Mouse (Mus musculus) embryonic facial prominence, embryonic 15.5 days (tissue): ENCODE data around the gene Plekhh2. TPM values are rescaled to one million over a fixed set of nuclear protein-coding genes. Genes with fewer than 3 reads are reported as not detected.

Experiments used
- ATAC-seq: fragments of 200-750 bp; cut with Nextera tagmentation; 2 replicates; pipeline ENCODE4 v1.8.0; 2017; ENCODE audit warnings: low read depth, moderate TSS enrichment; ENCODE audit not compliant: insufficient number of reproducible peaks, low FRiP score, low TSS enrichment
- H3K27ac ChIP-seq: fragments of 300-500 bp; sonication (generic); replicated peaks from 2 replicates; pipeline ENCODE4 v1.5.1; 2015; ENCODE audit warnings: mild to moderate bottlenecking, inconsistent platforms
- H3K27me3 ChIP-seq: fragments of 300-500 bp; sonication (generic); 2 replicates; pipeline ENCODE4 v1.6.1; 2015; ENCODE audit warnings: inconsistent platforms
- H3K36me3 ChIP-seq: fragments of 300-500 bp; sonication (generic); 2 replicates; pipeline ENCODE4 v1.6.1; 2015; ENCODE audit warnings: mild to moderate bottlenecking, inconsistent platforms
- H3K4me1 ChIP-seq: fragments of 300-500 bp; sonication (generic); 2 replicates; pipeline ENCODE4 v1.6.1; 2015; ENCODE audit warnings: inconsistent platforms
- H3K4me2 ChIP-seq: fragments of 300-500 bp; sonication (generic); replicated peaks from 2 replicates; pipeline ENCODE4 v1.6.1; 2015; ENCODE audit warnings: mild to moderate bottlenecking, inconsistent platforms
- H3K4me3 ChIP-seq: fragments of 300-500 bp; sonication (generic); replicated peaks from 2 replicates; pipeline ENCODE4 v1.5.1; 2015; ENCODE audit warnings: mild to moderate bottlenecking, inconsistent platforms
- H3K9ac ChIP-seq: fragments of 300-500 bp; sonication (generic); 2 replicates; pipeline ENCODE4 v1.6.1; 2015; ENCODE audit warnings: inconsistent platforms
- H3K9me3 ChIP-seq: fragments of 300-500 bp; sonication (generic); replicated peaks from 2 replicates; pipeline ENCODE4 v1.6.1; 2016; ENCODE audit warnings: inconsistent platforms
- WGBS: fragments of 180-500 bp; shearing (Covaris S2); methylation state at CpG from one replicate; pipeline ENCODE4 v1.1.7; 2015; 5-methylcytosine and 5-hydroxymethylcytosine counted together
- polyA plus RNA-seq: library from polyadenylated mRNA; unstranded; fragments of >200 nt; fragmentation: Nextera tagmentation; extraction: Ambion mirVana; gene quantifications from 2 replicates; pipeline ENCODE4 v1.2.1, GENCODE M21; 2015

Plekhh2 gene
- polyA plus RNA-seq, 1 experiment from 2014 or later, result 8.9 TPM

- H3K4me3 ChIP-seq, result no peak overlapping the region
- no peak overlapping the region for H3K27ac ChIP-seq
- WGBS, result 60% methylated on average over 11 of the region's 11 CpGs
- peaks cover 33% of the 10 kb centered on the region for H3K36me3 ChIP-seq
- no peak overlapping the region for H3K9ac ChIP-seq
- peaks cover 3% of the 10 kb centered on the region; the same call in 1 of the 2 replicates for H3K4me1 ChIP-seq
- H3K27me3 ChIP-seq, result no peaks in the 10 kb centered on the region
- ATAC-seq, result no peak
- H3K4me2 ChIP-seq, result no peak overlapping the region
- no peaks in the 10 kb centered on the region for H3K9me3 ChIP-seq
Observed at GRCm38 (mm10) chr17:84615811-84616210, 104.1 kb downstream of the Plekhh2 start.

DNA sequence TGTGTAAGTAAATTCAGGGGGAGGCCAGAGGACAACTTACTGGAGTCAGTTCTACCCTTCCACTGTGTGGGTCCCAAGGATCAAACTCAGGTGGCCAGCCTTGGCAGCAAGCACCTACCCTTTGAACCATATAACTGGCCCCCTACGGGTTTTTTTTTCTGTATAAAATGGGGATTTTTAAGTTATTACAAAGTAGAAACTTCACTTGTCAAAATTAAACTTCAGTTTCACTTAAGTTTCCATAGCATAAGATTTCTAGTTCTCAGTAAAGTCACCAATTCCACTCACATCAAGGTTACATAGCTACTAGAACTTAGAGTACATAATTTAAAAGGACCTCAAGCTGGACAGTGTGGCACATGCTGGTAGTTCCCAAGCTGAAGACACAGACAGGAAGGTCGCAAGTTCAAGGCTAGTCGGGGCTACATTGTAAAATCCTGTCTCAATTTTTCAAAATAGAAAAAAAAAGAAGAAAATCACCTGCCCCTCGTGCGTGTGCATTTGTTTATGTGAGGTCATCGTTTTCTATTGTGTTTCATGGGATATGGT, 104.9 kb downstream of the Plekhh2 start:
- ATAC-seq, result no peak
- Histone ChIP-seq H3K9me3 (no peaks in the 10 kb centered on the region), H3K4me1 (peaks cover 3% of the 10 kb centered on the region; the same call in 1 of the 2 replicates), H3K4me3 (no peak overlapping the region), H3K9ac (no peak overlapping the region), H3K27ac (no peak overlapping the region), H3K27me3 (no peaks in the 10 kb centered on the region), H3K4me2 (no peak overlapping the region), H3K36me3 (peaks cover 33% of the 10 kb centered on the region)
- WGBS, result 81% methylated on average over 6 of the region's 6 CpGs

DNA sequence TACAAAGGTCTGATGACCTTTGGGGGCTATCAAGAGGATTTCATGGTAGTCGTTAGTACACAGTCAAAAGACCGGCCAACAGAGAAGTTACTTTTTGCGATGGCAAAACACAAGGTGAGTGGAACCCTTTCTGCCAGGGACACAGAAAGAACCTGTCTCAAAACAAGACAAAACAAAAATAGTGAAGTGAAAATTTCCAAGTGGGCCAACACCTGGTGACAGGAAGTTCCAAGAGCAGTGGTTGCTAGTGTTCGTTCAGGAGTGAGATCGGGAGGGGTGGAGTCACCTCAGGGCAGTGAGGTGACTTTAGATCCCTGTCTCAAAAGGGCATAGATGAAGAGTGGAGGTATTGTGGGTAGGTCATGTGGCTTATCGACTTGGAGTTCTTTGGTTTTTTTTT, 106.3 kb downstream of the Plekhh2 start:
- ATAC-seq, result no peak
- no peak overlapping the region for H3K9ac ChIP-seq
- H3K4me1 ChIP-seq, result peaks cover 4% of the 10 kb centered on the region; the same call in 1 of the 2 replicates
- peaks cover 25% of the 10 kb centered on the region for H3K36me3 ChIP-seq
- WGBS, result 92% methylated on average over 6 of the region's 6 CpGs
- no peaks in the 10 kb centered on the region for H3K27me3 ChIP-seq
- H3K4me3 ChIP-seq, result no peak overlapping the region
- H3K4me2 ChIP-seq, result no peak overlapping the region
- no peaks in the 10 kb centered on the region for H3K9me3 ChIP-seq
- H3K27ac ChIP-seq, result no peak overlapping the region

DNA sequence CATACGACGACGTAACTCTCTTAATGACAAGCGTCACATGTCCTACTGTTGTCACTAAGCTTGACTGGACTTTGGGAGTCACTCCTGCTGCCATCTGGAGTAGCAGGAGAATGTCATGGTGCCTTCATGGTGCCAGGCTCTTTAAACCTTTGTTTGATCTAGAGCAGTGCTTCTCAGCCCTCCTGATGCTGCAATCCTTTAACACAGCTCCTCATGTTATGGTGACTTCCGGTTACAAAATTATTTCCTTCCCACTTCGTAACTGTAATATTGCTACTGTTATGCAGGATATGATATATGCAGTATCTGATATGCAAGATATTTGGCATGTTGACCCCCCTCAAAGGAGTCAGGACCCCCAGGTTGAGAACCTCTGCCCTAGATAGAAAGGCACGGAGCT, 107.4 kb downstream of the Plekhh2 start:
- no peak overlapping the region for H3K9ac ChIP-seq
- no peak for ATAC-seq
- H3K36me3 ChIP-seq, result peaks cover 13% of the 10 kb centered on the region
- 77% methylated on average over 7 of the region's 7 CpGs for WGBS
- no peaks in the 10 kb centered on the region for H3K9me3 ChIP-seq
- H3K4me3 ChIP-seq, result no peak overlapping the region
- H3K27me3 ChIP-seq, result no peaks in the 10 kb centered on the region
- no peak overlapping the region for H3K4me2 ChIP-seq
- no peak overlapping the region for H3K27ac ChIP-seq
- peaks cover 9% of the 10 kb centered on the region; the same call in 1 of the 2 replicates for H3K4me1 ChIP-seq

GRCm38 (mm10) chr17:84620076-84620475, 108.4 kb downstream of the Plekhh2 start:
- WGBS, result 79% methylated on average over 3 of the region's 3 CpGs
- H3K9me3 ChIP-seq, result no peaks in the 10 kb centered on the region
- no peaks in the 10 kb centered on the region for H3K27me3 ChIP-seq
- H3K4me3 ChIP-seq, result no peak overlapping the region
- H3K36me3 ChIP-seq, result peaks cover 4% of the 10 kb centered on the region
- peaks cover 9% of the 10 kb centered on the region; the same call in 1 of the 2 replicates for H3K4me1 ChIP-seq
- no peak overlapping the region for H3K4me2 ChIP-seq
- no peak for ATAC-seq
- no peak overlapping the region for H3K9ac ChIP-seq
- peak overlapping the region; percentile 48 for H3K27ac ChIP-seq

DNA sequence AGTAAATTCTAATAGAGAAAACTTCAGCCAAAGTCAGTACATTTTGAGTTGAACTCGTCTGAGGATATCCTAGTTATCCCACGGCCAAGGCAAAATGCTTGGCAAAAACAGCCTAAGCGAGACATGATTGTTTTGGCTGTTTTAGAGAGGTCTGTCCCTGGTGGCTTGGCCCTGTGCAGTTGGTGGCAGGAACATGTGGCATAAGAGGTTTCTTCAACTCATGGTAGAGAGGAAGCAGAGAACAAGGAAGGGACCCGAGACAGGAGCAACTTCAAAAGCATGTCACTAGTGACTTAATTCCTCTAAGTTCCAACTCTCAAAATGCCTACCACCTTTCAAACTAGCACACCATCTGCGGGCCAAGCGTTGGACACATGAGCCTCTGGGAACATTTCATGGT, 108.9 kb downstream of the Plekhh2 start:
- WGBS, result 71% methylated on average over 6 of the region's 6 CpGs
- ATAC-seq, result no peak
- Histone ChIP-seq H3K27ac (peak overlapping the region; percentile 48; the same call in 1 of the 2 replicates), H3K27me3 (no peaks in the 10 kb centered on the region), H3K36me3 (peaks cover 4% of the 10 kb centered on the region), H3K4me3 (no peak overlapping the region), H3K9ac (no peak overlapping the region), H3K4me1 (peaks cover 9% of the 10 kb centered on the region; the same call in 1 of the 2 replicates), H3K9me3 (no peaks in the 10 kb centered on the region), H3K4me2 (no peak overlapping the region)

- Histone ChIP-seq H3K27me3 (no peaks in the 10 kb centered on the region), H3K4me2 (no peak overlapping the region), H3K9me3 (no peaks in the 10 kb centered on the region), H3K4me3 (no peak overlapping the region), H3K9ac (no peak overlapping the region), H3K27ac (no peak overlapping the region), H3K36me3 (peaks cover 4% of the 10 kb centered on the region), H3K4me1 (peaks cover 9% of the 10 kb centered on the region; the same call in 1 of the 2 replicates)
- ATAC-seq, result no peak
- WGBS, result 84% methylated on average over 6 of the region's 6 CpGs
Observed at GRCm38 (mm10) chr17:84621209-84621608, 109.5 kb downstream of the Plekhh2 start.

DNA sequence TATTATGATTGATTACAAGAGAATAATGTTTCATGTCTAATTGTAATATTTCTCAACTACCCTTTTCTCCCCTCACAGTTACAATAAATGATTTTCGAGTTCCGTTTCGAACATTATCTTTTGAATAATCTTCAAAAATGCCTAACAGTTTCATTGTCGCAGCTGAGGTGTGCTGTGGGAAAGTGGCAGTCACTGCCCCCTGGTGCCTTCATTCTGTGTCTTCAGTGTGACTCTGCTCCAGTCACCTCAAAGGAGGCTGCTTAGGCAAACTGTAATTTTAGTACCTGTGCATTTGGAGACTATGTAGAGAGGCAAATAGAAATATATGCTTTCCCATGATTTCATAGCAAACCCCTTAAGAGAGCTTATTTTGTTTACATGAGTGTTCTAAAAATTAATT, 110.3 kb downstream of the Plekhh2 start:
- no peak overlapping the region for H3K4me3 ChIP-seq
- H3K27ac ChIP-seq, result peak overlapping the region; percentile 88
- no peak overlapping the region for H3K9ac ChIP-seq
- H3K4me1 ChIP-seq, result peaks cover 13% of the 10 kb centered on the region
- no peak overlapping the region for H3K4me2 ChIP-seq
- no peaks in the 10 kb centered on the region for H3K27me3 ChIP-seq
- H3K9me3 ChIP-seq, result no peaks in the 10 kb centered on the region
- ATAC-seq, result no peak
- peaks cover 4% of the 10 kb centered on the region for H3K36me3 ChIP-seq
- 64% methylated on average over 4 of the region's 4 CpGs for WGBS

DNA sequence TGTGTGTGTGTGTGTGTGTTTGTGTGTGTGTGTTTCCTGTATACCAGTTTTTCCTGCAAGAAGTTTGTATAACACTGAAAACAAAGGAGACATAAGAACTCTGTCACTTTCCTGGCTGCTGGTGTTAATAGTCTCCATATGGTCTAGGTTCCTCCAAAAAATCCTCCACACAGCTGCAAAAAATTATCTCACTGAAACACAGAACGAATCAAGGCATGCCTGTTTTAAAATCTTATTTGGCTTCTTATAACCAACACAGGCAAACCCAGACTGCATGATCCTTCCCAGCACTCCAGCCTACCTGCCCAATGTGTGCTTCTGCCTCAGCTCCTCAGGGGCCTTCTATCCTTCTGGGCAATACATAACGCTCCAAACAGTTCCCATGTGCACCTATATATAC, 111.2 kb downstream of the Plekhh2 start:
- 18% methylated on average over 2 of the region's 2 CpGs for WGBS
- H3K27me3 ChIP-seq, result no peaks in the 10 kb centered on the region
- H3K36me3 ChIP-seq, result peaks cover 3% of the 10 kb centered on the region
- H3K4me3 ChIP-seq, result no peak overlapping the region
- H3K27ac ChIP-seq, result peak overlapping the region; percentile 88
- H3K4me2 ChIP-seq, result no peak overlapping the region
- H3K4me1 ChIP-seq, result peaks cover 21% of the 10 kb centered on the region
- H3K9ac ChIP-seq, result no peak overlapping the region
- H3K9me3 ChIP-seq, result no peaks in the 10 kb centered on the region
- peak; percentile 61; the same call in 1 of the 2 replicates for ATAC-seq

GRCm38 (mm10) chr17:84626276-84626856, 114.7 kb downstream of the Plekhh2 start, which contains the start of gene Dync2li1:
Dync2li1 (plus strand) TSS chr17:84626496.
- Histone ChIP-seq H3K9ac (peak within 1 kb of the TSS; percentile 23), H3K4me1 (peaks cover 19% of the 10 kb centered on the region), H3K27me3 (no peaks in the 10 kb centered on the region), H3K9me3 (no peaks in the 10 kb centered on the region), H3K27ac (peak within 1 kb of the TSS; percentile 68), H3K4me3 (peak within 1 kb of the TSS; percentile 62), H3K36me3 (no peaks in the 10 kb centered on the region), H3K4me2 (peak within 1 kb of the TSS; percentile 78)
- under 1% methylated on average over 25 of the region's 25 CpGs for WGBS
- peak; percentile 90 for ATAC-seq

GRCm38 (mm10) chr17:84626857-84627305, 115.2 kb downstream of the Plekhh2 start:
- Histone ChIP-seq H3K4me1 (peaks cover 19% of the 10 kb centered on the region), H3K9ac (no peak overlapping the region), H3K9me3 (no peaks in the 10 kb centered on the region), H3K4me2 (peak overlapping the region; percentile 78), H3K27ac (peak overlapping the region; percentile 68), H3K36me3 (no peaks in the 10 kb centered on the region), H3K27me3 (no peaks in the 10 kb centered on the region), H3K4me3 (peak overlapping the region; percentile 62)
- ATAC-seq, result peak; percentile 27; the same call in 1 of the 2 replicates
- WGBS, result 19% methylated on average over 9 of the region's 9 CpGs
